In genomic region chr1:157095534-157095933, GRCm38 (mm10) we compare ENCODE assay signal across 39 mouse cellular contexts. TPM values are rescaled to one million over a fixed set of nuclear protein-coding genes. Genes with fewer than 3 reads are reported as not detected.
"Had no signal": no experiment of that assay in that cellular context is flagged by ENCODE, and none has a peak within 500 bp of the region (broad histone marks: within the 10 kb centered on the region; RNA-seq: fewer than 3 reads in every experiment).

No protein-coding gene starts in this region.

- ATAC-seq: hindbrain, postnatal 0 days; intestine, embryonic 16.5 days; liver, embryonic 12.5 days had no signal

- H3K27me3 ChIP-seq: heart, embryonic 13.5 days; heart, embryonic 15.5 days; hindbrain, embryonic 13.5 days; hindbrain, embryonic 15.5 days; kidney, embryonic 15.5 days; limb, embryonic 15.5 days had no signal

- H3K9ac ChIP-seq: heart, embryonic 13.5 days; heart, embryonic 15.5 days; hindbrain, embryonic 13.5 days; hindbrain, embryonic 15.5 days; kidney, embryonic 15.5 days; limb, embryonic 13.5 days; limb, embryonic 15.5 days; liver, embryonic 12.5 days; liver, embryonic 14.5 days had no signal

- H3K36me3 ChIP-seq: heart, embryonic 13.5 days; heart, embryonic 15.5 days; hindbrain, embryonic 13.5 days; hindbrain, embryonic 15.5 days; kidney, embryonic 15.5 days; limb, embryonic 13.5 days; limb, embryonic 15.5 days; liver, embryonic 12.5 days had no signal

- H3K27ac ChIP-seq: gastrocnemius, adult 2 months; heart, adult 2 months; heart, embryonic 13.5 days; heart, embryonic 15.5 days; hindbrain, embryonic 13.5 days; hindbrain, embryonic 15.5 days; hindbrain, postnatal 0 days; kidney, embryonic 15.5 days; kidney, postnatal 0 days; limb, embryonic 13.5 days; limb, embryonic 15.5 days; liver, embryonic 12.5 days; liver, embryonic 14.5 days had no signal

- DNase-seq: gastrocnemius, adult 2 months; gastrocnemius, postnatal 10 days; gastrocnemius, postnatal 25 days; heart, adult 11 months; heart, adult 2 months; heart, postnatal 14 days; heart, postnatal 36 days; kidney, adult 11 months; kidney, adult 2 months; kidney, adult 9 months; kidney, postnatal 14 days; kidney, postnatal 36 days; layer of hippocampus, adult 9-11 months; layer of hippocampus, postnatal 36 days; left cerebral cortex, postnatal 4 days had no signal

- H3K9me3 ChIP-seq: heart, embryonic 13.5 days; heart, embryonic 15.5 days; hindbrain, embryonic 13.5 days; hindbrain, embryonic 15.5 days; kidney, embryonic 15.5 days; limb, embryonic 13.5 days; limb, embryonic 15.5 days; liver, embryonic 12.5 days had no signal

- H3K4me3 ChIP-seq: gastrocnemius, adult 2 months; heart, adult 2 months; heart, embryonic 13.5 days; heart, embryonic 15.5 days; hindbrain, embryonic 13.5 days; hindbrain, embryonic 15.5 days; kidney, embryonic 15.5 days; limb, embryonic 13.5 days; limb, embryonic 15.5 days; liver, embryonic 12.5 days had no signal

- H3K4me1 ChIP-seq: heart, embryonic 15.5 days; hindbrain, embryonic 15.5 days; kidney, embryonic 15.5 days; limb, embryonic 13.5 days; limb, embryonic 15.5 days; liver, embryonic 12.5 days had no signal

- H3K4me2 ChIP-seq: heart, embryonic 11.5 days; heart, embryonic 13.5 days; heart, embryonic 15.5 days; hindbrain, embryonic 13.5 days; hindbrain, embryonic 15.5 days; kidney, embryonic 15.5 days; limb, embryonic 13.5 days; limb, embryonic 15.5 days; liver, embryonic 12.5 days had no signal

RNA-seq across cellular contexts. Expression of gene Tex35, which starts 12.9 kb away (rescaled TPM):
- total RNA-seq: gastrocnemius, adult 2 months; gastrocnemius, postnatal 10 days; gastrocnemius, postnatal 25 days; heart, adult 2 months; heart, postnatal 14 days; heart, postnatal 36 days; hematopoietic stem cell, adult 5-6 weeks; hindbrain, postnatal 0 days; layer of hippocampus, adult 18-20 months; layer of hippocampus, postnatal 14 days; layer of hippocampus, postnatal 36 days; left cerebral cortex, adult 18-20 months; left cerebral cortex, adult 8-10 months; left cerebral cortex, postnatal 25 days had no signal
- polyA plus RNA-seq: heart, adult 2 months; heart, embryonic 11.5 days; heart, embryonic 13.5 days; heart, embryonic 15.5 days; heart, postnatal 0 days; hindbrain, embryonic 11.5 days; hindbrain, embryonic 13.5 days; hindbrain, embryonic 15.5 days; hindbrain, postnatal 0 days; intestine, embryonic 14.5 days; intestine, embryonic 16.5 days; kidney, embryonic 15.5 days; kidney, postnatal 0 days; large intestine, adult 2 months; limb, embryonic 11.5 days; limb, embryonic 13.5 days; limb, embryonic 15.5 days; liver, embryonic 12.5 days; liver, embryonic 14.5 days had no signal
